Comparison of ENCODE assay signal across 8 mouse cellular contexts in genomic region chr1:54557301-54558229, GRCm38 (mm10). TPM values are rescaled to one million over a fixed set of nuclear protein-coding genes. Genes with fewer than 3 reads are reported as not detected.
A peak's percentile ranks its signal among the peaks of the same experiment; 100 is the strongest.
DNase-seq lines count a peak whose midpoint lies in the region; ATAC-seq and TF ChIP-seq lines count a peak whose summit lies in the region.

TSS of gene Pgap1 (minus strand) at chr1:54557684.

- no peak for TF ChIP-seq CTCF in cortical plate, adult 2 months (IDR thresholded peaks at IDR 0.05; ENCODE audit: extremely low read depth, insufficient read depth, low read length)

- ATAC-seq in activated CD4-positive, CD25-positive, alpha-beta regulatory T cell, adult 4 months = peak; percentile 81
- peak; percentile 97 for ATAC-seq in intestine, embryonic 14.5 days (replicated peaks; ENCODE audit: low FRiP score, low TSS enrichment, low read depth)
- peak; percentile 86 for ATAC-seq in megakaryocyte progenitor cell, adult 5-6 weeks (replicated peaks; ENCODE audit: poor library complexity)

- under 1% methylated on average over 57 of the region's 59 CpGs for WGBS in intestine, embryonic 14.5 days

- no peaks in the 10 kb centered on the region for H3K9me3 ChIP-seq in intestine, embryonic 14.5 days (ENCODE audit: control insufficient read depth, low read length)

- H3K27me3 ChIP-seq in intestine, embryonic 14.5 days (replicated peaks; ENCODE audit: control insufficient read depth, insufficient read depth, low read length) = no peaks in the 10 kb centered on the region

- peak within 1 kb of the TSS; percentile 86 for H3K4me2 ChIP-seq in intestine, embryonic 14.5 days (ENCODE audit: low read length)

- no peaks in the 10 kb centered on the region; the same call in 1 of the 2 replicates for H3K4me1 ChIP-seq in cortical plate, adult 2 months (ENCODE audit: control insufficient read depth, insufficient read depth, low read length)
- H3K4me1 ChIP-seq in intestine, embryonic 14.5 days (replicated peaks; ENCODE audit: control insufficient read depth, insufficient read depth, low read length) = peaks cover 3% of the 10 kb centered on the region; the same call in 1 of the 2 replicates

- peak within 1 kb of the TSS; percentile 52 for H3K9ac ChIP-seq in intestine, embryonic 14.5 days (ENCODE audit: low read length)

- DNase-seq in gastrocnemius, postnatal 25 days = peak; percentile 88
- peak; percentile 91 for DNase-seq in intestine, embryonic 14.5 days (ENCODE audit: low spot score)
- peak; percentile 90 to 93 for DNase-seq in left cerebral cortex, postnatal 10 days (ENCODE audit: extremely low spot score in 1 of 2, low spot score in 2 of 2)
- peak; percentile 95 for DNase-seq in right cerebral cortex, postnatal 10 days (ENCODE audit: low spot score in 2 of 2)
- peak; percentile 88 for DNase-seq in urinary bladder, postnatal 14 days (ENCODE audit: low spot score)

- intact Hi-C loops in left cerebral cortex, postnatal 10 days (cut with DNase I) = loop anchor here (10.0 kb wide), 2 partner anchors 97 to 437 kb away; no protein-coding TSS in a partner anchor

- H3K27ac ChIP-seq in cortical plate, adult 2 months (ENCODE audit: insufficient read depth, low read length) = peak within 1 kb of the TSS; percentile 85; the same call in 1 of the 2 replicates
- peak within 1 kb of the TSS; percentile 47; the same call in 1 of the 2 replicates for H3K27ac ChIP-seq in intestine, embryonic 14.5 days (ENCODE audit: low read depth)

- no peaks in the 10 kb centered on the region for H3K36me3 ChIP-seq in intestine, embryonic 14.5 days (ENCODE audit: control insufficient read depth, insufficient read depth, low read length)

- H3K4me3 ChIP-seq in cortical plate, adult 2 months (ENCODE audit: insufficient read depth, low read length) = peak within 1 kb of the TSS; percentile 68
- H3K4me3 ChIP-seq in intestine, embryonic 14.5 days (ENCODE audit: low read depth, low read length) = peak within 1 kb of the TSS; percentile 67

- TF ChIP-seq POLR2A in cortical plate, adult 2 months (IDR thresholded peaks at IDR 0.05; ENCODE audit: extremely low read depth, insufficient read depth, low read length) = peak; percentile 91

RNA-seq across cellular contexts. Expression of gene Pgap1, which starts in this region (rescaled TPM):
- polyA plus RNA-seq in activated CD4-positive, CD25-positive, alpha-beta regulatory T cell, adult 4 months (2017; shearing (Covaris generic)) = 1 to 10 TPM; 7.4 to 8.5 TPM
- 6.8 and 7.5 TPM in 2 replicates for polyA plus RNA-seq in cortical plate, adult 2 months (2012; rRNA removed)
- 1 to 10 TPM; 2.0 to 2.6 TPM for total RNA-seq in gastrocnemius, postnatal 25 days (2021)
- 13.0 and 14.6 TPM in 2 replicates for polyA plus RNA-seq in intestine, embryonic 14.5 days (2014; fragmentation: Nextera tagmentation; extraction: Ambion mirVana)
- total RNA-seq in left cerebral cortex, postnatal 10 days (2021) = 10 to 100 TPM; 53.1 to 53.3 TPM
- 0.07 and 0.39 TPM in 2 replicates for total RNA-seq in megakaryocyte progenitor cell, adult 5-6 weeks (2015)
- total RNA-seq in megakaryocyte progenitor cell, adult 5-6 weeks (2017) = 0.96 and 1.8 TPM in 2 replicates

Comparison
In these comparisons a context has a peak if more than half of its experiments do, and no peak if none do; other contexts are left out.
1. Peak in every context shown above with its lines: DNase-seq, ATAC-seq, H3K4me3 ChIP-seq and H3K27ac ChIP-seq.
2. RNA of gene Pgap1 (total RNA-seq): 53.1 to 53.3 TPM in left cerebral cortex, postnatal 10 days; 2.0 to 2.6 TPM in gastrocnemius, postnatal 25 days and 0.07 to 1.8 TPM in megakaryocyte progenitor cell, adult 5-6 weeks; every median in the first group is over 10 times any median in the second.